ENCODE assay signal across 15 mouse cellular contexts in genomic region chr13:15537611-15538010, GRCm38 (mm10).
DNase-seq lines count a peak whose midpoint lies in the region; ATAC-seq lines count a peak whose summit lies in the region.
"Had no signal": no experiment of that assay in that cellular context is flagged by ENCODE, and none has a peak within 500 bp of the region (broad histone marks: within the 10 kb centered on the region; RNA-seq: fewer than 3 reads in every experiment).

No protein-coding gene starts in this region.

- peaks cover 34% of the 10 kb centered on the region for H3K4me1 ChIP-seq in forebrain, embryonic 11.5 days (replicated peaks; ENCODE audit: control insufficient read depth, insufficient read depth, low read length)

- no peak for ATAC-seq in cerebellum, adult (ENCODE audit: insufficient number of reproducible peaks, low FRiP score, low TSS enrichment)
- ATAC-seq in forebrain, embryonic 11.5 days (replicated peaks; ENCODE audit: low FRiP score) = no peak
- no peak for ATAC-seq in frontal cortex, adult (ENCODE audit: low TSS enrichment)

- H3K27ac ChIP-seq in forebrain, embryonic 11.5 days (ENCODE audit: low read depth, low read length) = 0 out of 2 replicates have a peak overlapping the region, but pooled peaks have one; percentile 6

- no peaks in the 10 kb centered on the region for H3K9me3 ChIP-seq in forebrain, embryonic 11.5 days (ENCODE audit: control insufficient read depth, low read length)
- H3K9me3 ChIP-seq: heart, embryonic 12.5 days; lung, embryonic 15.5 days had no signal

- H3K9ac ChIP-seq in forebrain, embryonic 11.5 days (ENCODE audit: low read length) = no peak overlapping the region
- H3K9ac ChIP-seq: heart, embryonic 12.5 days; lung, embryonic 15.5 days had no signal

- no peak overlapping the region for H3K4me3 ChIP-seq in forebrain, embryonic 11.5 days (ENCODE audit: low read depth, low read length)
- H3K4me3 ChIP-seq: erythroblast, embryonic 14.5 days; heart, embryonic 12.5 days; lung, embryonic 15.5 days had no signal

- H3K4me2 ChIP-seq in forebrain, embryonic 11.5 days (ENCODE audit: low read depth, low read length, severe bottlenecking) = no peak overlapping the region
- H3K4me2 ChIP-seq: heart, embryonic 12.5 days; lung, embryonic 15.5 days had no signal

- H3K27me3 ChIP-seq in forebrain, embryonic 11.5 days (ENCODE audit: control insufficient read depth, insufficient read depth, low read length) = no peaks in the 10 kb centered on the region
- H3K27me3 ChIP-seq: heart, embryonic 12.5 days; lung, embryonic 15.5 days had no signal

- DNase-seq in cerebellum, postnatal 14 days = peak; percentile 15 to 16
- no peak for DNase-seq in forebrain, embryonic 11.5 days (ENCODE audit: low spot score)
- peak; percentile 35 for DNase-seq in kidney, adult 11 months
- DNase-seq in kidney, postnatal 14 days = peak; percentile 35
- no peak for DNase-seq in gastrocnemius, adult 18-20 months (ENCODE audit: low spot score)
- no peak for DNase-seq in spleen, adult 12 weeks (ENCODE audit: low spot score)
- DNase-seq: cerebellum, adult 18-20 months; gastrocnemius, postnatal 10 days; right cerebral cortex, postnatal 25 days; thymus, postnatal 25 days had no signal

- H3K36me3 ChIP-seq in forebrain, embryonic 11.5 days (ENCODE audit: control insufficient read depth, insufficient read depth, low read length) = no peaks in the 10 kb centered on the region
- H3K36me3 ChIP-seq: heart, embryonic 12.5 days; lung, embryonic 15.5 days had no signal

- WGBS in forebrain, embryonic 11.5 days = 78% methylated on average over 3 of the region's 3 CpGs

Comparison
In these comparisons a context has a peak if more than half of its experiments do, and no peak if none do; other contexts are left out.
1. DNase-seq: peak in cerebellum, postnatal 14 days (2 of 2), kidney, adult 11 months (single experiment) and kidney, postnatal 14 days (single experiment); none in forebrain, embryonic 11.5 days (single experiment), gastrocnemius, adult 18-20 months (single experiment) and spleen, adult 12 weeks (single experiment).